Mouse (Mus musculus): ENCODE measurements around the gene Mok. TPM values are rescaled to one million over a fixed set of nuclear protein-coding genes. Genes with fewer than 3 reads are reported as not detected.
A peak's percentile ranks its signal among the peaks of the same experiment; 100 is the strongest.

Gene Mok
- total RNA-seq, 1 experiment from 2014 or later = 0.70 TPM

GRCm38 (mm10) chr12:110819367-110819766 is 21.4 kb downstream of the Mok start:
- no peak for ATAC-seq (ENCODE audit: extremely low read depth, insufficient number of reproducible peaks, low FRiP score, poor library complexity, severe bottlenecking)

- no peak for ATAC-seq (ENCODE audit: extremely low read depth, insufficient number of reproducible peaks, low FRiP score, poor library complexity, severe bottlenecking)
Observed at GRCm38 (mm10) chr12:110816833-110817232, 23.9 kb downstream of the Mok start.

- ATAC-seq (ENCODE audit: extremely low read depth, insufficient number of reproducible peaks, low FRiP score, poor library complexity, severe bottlenecking) = no peak
Observed at GRCm38 (mm10) chr12:110814924-110815323, 25.8 kb downstream of the Mok start.

GRCm38 (mm10) chr12:110813624-110814023 is 27.1 kb downstream of the Mok start:
- ATAC-seq (ENCODE audit: extremely low read depth, insufficient number of reproducible peaks, low FRiP score, poor library complexity, severe bottlenecking) = no peak

- peak; percentile 56; the same call in 1 of the 2 replicates for ATAC-seq (ENCODE audit: extremely low read depth, insufficient number of reproducible peaks, low FRiP score, poor library complexity, severe bottlenecking)
Observed at GRCm38 (mm10) chr12:110813132-110813531, 27.6 kb downstream of the Mok start.

GRCm38 (mm10) chr12:110808848-110809247 is 31.9 kb downstream of the Mok start:
- ATAC-seq (ENCODE audit: extremely low read depth, insufficient number of reproducible peaks, low FRiP score, poor library complexity, severe bottlenecking) = no peak

- no peak for ATAC-seq (ENCODE audit: extremely low read depth, insufficient number of reproducible peaks, low FRiP score, poor library complexity, severe bottlenecking)
Observed at GRCm38 (mm10) chr12:110808430-110808829, 32.3 kb downstream of the Mok start.

- no peak for ATAC-seq (ENCODE audit: extremely low read depth, insufficient number of reproducible peaks, low FRiP score, poor library complexity, severe bottlenecking)
Observed at GRCm38 (mm10) chr12:110806301-110806970, 34.3 kb downstream of the Mok start.

- no peak for ATAC-seq (ENCODE audit: extremely low read depth, insufficient number of reproducible peaks, low FRiP score, poor library complexity, severe bottlenecking)
Observed at GRCm38 (mm10) chr12:110804261-110804660, 36.5 kb downstream of the Mok start.

- ATAC-seq (ENCODE audit: extremely low read depth, insufficient number of reproducible peaks, low FRiP score, poor library complexity, severe bottlenecking) = no peak
Observed at GRCm38 (mm10) chr12:110802674-110803297, 38.0 kb downstream of the Mok start.

GRCm38 (mm10) chr12:110801876-110802464 is 38.8 kb downstream of the Mok start:
- ATAC-seq (ENCODE audit: extremely low read depth, insufficient number of reproducible peaks, low FRiP score, poor library complexity, severe bottlenecking) = no peak

GRCm38 (mm10) chr12:110799226-110799625 is 41.5 kb downstream of the Mok start:
- no peak for ATAC-seq (ENCODE audit: extremely low read depth, insufficient number of reproducible peaks, low FRiP score, poor library complexity, severe bottlenecking)

- no peak for ATAC-seq (ENCODE audit: extremely low read depth, insufficient number of reproducible peaks, low FRiP score, poor library complexity, severe bottlenecking)
Observed at GRCm38 (mm10) chr12:110797842-110798431, 42.8 kb downstream of the Mok start.

GRCm38 (mm10) chr12:110797202-110797601 is 43.5 kb downstream of the Mok start:
- no peak for ATAC-seq (ENCODE audit: extremely low read depth, insufficient number of reproducible peaks, low FRiP score, poor library complexity, severe bottlenecking)

- no peak for ATAC-seq (ENCODE audit: extremely low read depth, insufficient number of reproducible peaks, low FRiP score, poor library complexity, severe bottlenecking)
Observed at GRCm38 (mm10) chr12:110796748-110797147, 44.0 kb downstream of the Mok start.

- ATAC-seq (ENCODE audit: extremely low read depth, insufficient number of reproducible peaks, low FRiP score, poor library complexity, severe bottlenecking) = no peak
Observed at GRCm38 (mm10) chr12:110795035-110795434, 45.7 kb downstream of the Mok start.

GRCm38 (mm10) chr12:110791026-110791425 is 49.7 kb downstream of the Mok start:
- no peak for ATAC-seq (ENCODE audit: extremely low read depth, insufficient number of reproducible peaks, low FRiP score, poor library complexity, severe bottlenecking)

- no peak for ATAC-seq (ENCODE audit: extremely low read depth, insufficient number of reproducible peaks, low FRiP score, poor library complexity, severe bottlenecking)
Observed at GRCm38 (mm10) chr12:110790580-110790979, 50.2 kb downstream of the Mok start.

GRCm38 (mm10) chr12:110786243-110786642 is 54.5 kb downstream of the Mok start:
- ATAC-seq (ENCODE audit: extremely low read depth, insufficient number of reproducible peaks, low FRiP score, poor library complexity, severe bottlenecking) = no peak

- no peak for ATAC-seq (ENCODE audit: extremely low read depth, insufficient number of reproducible peaks, low FRiP score, poor library complexity, severe bottlenecking)
Observed at GRCm38 (mm10) chr12:110784211-110784610, 56.5 kb downstream of the Mok start.

All from neutrophil, adult 5-6 weeks (primary cell).